Mouse (Mus musculus): Measurements from ENCODE around the gene 2510002D24Rik. TPM values are rescaled to one million over a fixed set of nuclear protein-coding genes. Genes with fewer than 3 reads are reported as not detected.
A peak's percentile ranks its signal among the peaks of the same experiment; 100 is the strongest.
"Not testable (repeated sequence)": the region's sequence is repeated elsewhere in the genome, so short reads cannot be mapped to it uniquely, and the experiment has no call there.

Gene 2510002D24Rik
- total RNA-seq, 2 experiments from 2014 or later: 52.5 to 71.2 TPM

- no peak for ATAC-seq (replicated peaks; ENCODE audit: low FRiP score, low TSS enrichment, poor library complexity, severe bottlenecking)
These were observed 10.0 kb downstream of the 2510002D24Rik start for GRCm38 (mm10) chr16:18846301-18846820.

GRCm38 (mm10) chr16:18849521-18850190 lies 13.3 kb downstream of the 2510002D24Rik start:
- ATAC-seq (replicated peaks; ENCODE audit: low FRiP score, low TSS enrichment, poor library complexity, severe bottlenecking): not testable (repeated sequence)

- peak; percentile 63 for ATAC-seq (replicated peaks; ENCODE audit: low FRiP score, low TSS enrichment, poor library complexity, severe bottlenecking)
These were observed 22.2 kb downstream of the 2510002D24Rik start for GRCm38 (mm10) chr16:18858551-18858950.

DNA sequence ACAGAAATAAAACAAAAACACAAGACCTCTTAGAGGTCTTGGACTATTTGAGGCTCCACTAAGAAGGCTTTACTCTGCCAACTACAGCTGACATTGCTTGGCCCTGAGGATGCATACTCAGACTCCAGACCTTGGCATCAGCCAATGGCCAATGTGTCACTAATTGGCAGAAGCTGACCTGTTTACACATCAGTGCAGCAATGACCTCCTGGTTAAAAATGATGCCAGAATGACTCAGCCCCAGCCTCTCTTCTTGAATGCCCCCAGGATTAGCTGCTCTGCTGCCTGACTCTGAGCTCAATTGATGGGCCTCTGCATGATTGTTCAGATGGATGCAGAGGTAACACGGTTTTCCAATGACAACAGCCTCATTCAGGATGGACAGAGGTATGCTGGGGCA lies 23.8 kb downstream of the 2510002D24Rik start:
- no peak for ATAC-seq (replicated peaks; ENCODE audit: low FRiP score, low TSS enrichment, poor library complexity, severe bottlenecking)

- not testable (repeated sequence) for ATAC-seq (replicated peaks; ENCODE audit: low FRiP score, low TSS enrichment, poor library complexity, severe bottlenecking)
These were observed 34.1 kb downstream of the 2510002D24Rik start for GRCm38 (mm10) chr16:18870495-18870894.

- ATAC-seq (replicated peaks; ENCODE audit: low FRiP score, low TSS enrichment, poor library complexity, severe bottlenecking): no peak
These were observed 39.7 kb downstream of the 2510002D24Rik start for GRCm38 (mm10) chr16:18876091-18876441.

GRCm38 (mm10) chr16:18876442-18877308 lies 40.3 kb downstream of the 2510002D24Rik start, which contains the start of the genes Mrpl40 and Hira:
Gene Mrpl40 (minus strand): TSS chr16:18876862.
Gene Hira (plus strand): TSS chr16:18877037.
- peak; percentile 86 for ATAC-seq (replicated peaks; ENCODE audit: low FRiP score, low TSS enrichment, poor library complexity, severe bottlenecking)

DNA sequence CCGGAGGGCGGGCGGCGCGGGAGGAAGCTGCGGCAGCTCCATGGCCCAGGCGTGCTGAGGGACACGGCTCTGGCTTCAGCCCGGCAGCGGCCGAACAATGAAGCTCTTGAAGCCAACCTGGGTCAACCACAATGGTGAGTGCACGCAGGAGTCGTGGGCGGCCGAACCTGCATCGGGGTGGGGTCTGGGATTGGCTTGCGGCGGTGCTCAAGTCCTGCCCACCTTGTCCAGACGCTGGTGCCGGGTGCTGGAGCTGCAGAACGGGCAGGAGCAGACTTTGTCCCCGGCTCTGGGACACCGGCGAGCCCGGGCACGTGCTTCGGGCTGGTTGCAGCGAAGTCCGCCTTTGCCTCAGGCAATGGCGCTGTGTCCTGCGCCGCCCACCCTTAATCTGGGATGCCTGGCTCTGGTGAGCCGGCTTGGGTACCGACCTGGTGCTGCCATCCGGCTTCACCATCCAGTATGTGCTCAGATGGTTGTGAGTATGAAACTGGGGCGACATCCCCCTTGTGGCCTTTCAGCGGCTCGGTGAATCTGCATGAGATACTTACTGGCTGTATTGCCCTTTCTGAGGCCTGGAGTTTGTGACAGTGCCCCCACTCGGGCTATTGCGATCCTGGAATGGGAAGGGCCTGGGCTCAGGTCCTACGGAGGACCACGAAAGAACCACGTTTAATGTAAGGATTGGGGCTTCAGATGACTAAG lies 41.2 kb downstream of the 2510002D24Rik start:
- ATAC-seq (replicated peaks; ENCODE audit: low FRiP score, low TSS enrichment, poor library complexity, severe bottlenecking): peak; percentile 79

DNA sequence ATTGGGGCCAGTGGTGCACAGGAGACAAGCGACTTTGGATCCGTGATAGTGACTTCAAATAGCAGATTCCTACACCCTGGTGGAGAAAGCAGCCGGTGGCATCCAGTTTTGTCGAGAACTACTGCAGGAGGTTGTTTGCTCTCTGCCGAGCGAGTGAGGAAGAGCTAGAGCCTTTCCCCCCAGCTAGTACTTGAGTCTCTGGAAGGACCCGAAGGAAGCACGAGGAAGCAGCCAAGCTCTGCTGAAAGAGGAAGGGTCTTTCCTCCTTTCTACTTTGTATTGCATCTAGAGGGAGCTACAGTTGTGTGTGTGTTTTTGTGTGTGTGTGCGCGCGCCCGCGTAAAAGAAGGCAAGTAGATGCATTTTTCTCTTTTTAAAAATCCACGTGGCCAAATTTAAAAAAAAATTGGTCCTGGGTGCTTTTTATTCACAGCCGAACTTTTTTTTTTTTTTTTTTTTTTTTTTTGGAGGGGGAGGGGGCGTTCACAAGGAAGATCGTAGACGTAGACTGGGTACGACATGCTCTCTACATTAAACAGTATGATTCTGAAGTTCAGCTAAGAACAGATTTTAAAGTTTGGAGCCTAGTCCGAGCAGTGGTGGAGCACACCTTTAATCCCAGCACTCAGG lies 41.8 kb downstream of the 2510002D24Rik start:
- ATAC-seq (replicated peaks; ENCODE audit: low FRiP score, low TSS enrichment, poor library complexity, severe bottlenecking): peak; percentile 33; the same call in 1 of the 2 replicates

DNA sequence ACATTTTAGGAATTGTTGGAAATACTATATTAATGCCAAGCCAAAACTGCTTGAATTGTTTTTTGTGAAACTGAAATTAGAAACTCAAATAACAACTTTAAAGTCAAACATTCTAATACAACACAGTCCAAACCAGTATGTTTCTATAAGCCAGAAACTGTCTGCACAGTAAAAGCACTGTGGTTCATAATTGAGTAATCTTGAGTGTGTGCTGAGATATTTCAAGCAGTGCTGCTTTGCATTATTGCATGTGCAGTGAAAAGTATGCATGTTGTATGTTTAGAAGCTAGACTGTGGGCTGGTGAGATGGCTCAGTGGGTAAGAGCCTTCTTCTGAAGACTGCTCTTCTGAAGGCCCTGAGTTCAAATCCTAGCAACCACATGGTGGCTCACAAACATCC lies 47.7 kb downstream of the 2510002D24Rik start:
- no peak for ATAC-seq (replicated peaks; ENCODE audit: low FRiP score, low TSS enrichment, poor library complexity, severe bottlenecking)

Other genes starting within 250 kb of the 2510002D24Rik start
- gene Tbx1, start 245.9 kb upstream of the 2510002D24Rik start, total RNA-seq (2014; fragmentation: Nextera tagmentation): not detected in 2 replicates
- not detected in 2 replicates for gene Tbx1, start 245.9 kb upstream of the 2510002D24Rik start, total RNA-seq (2017)
- 0.72 and 0.87 TPM in 2 replicates for gene Gp1bb, start 214.2 kb upstream of the 2510002D24Rik start, total RNA-seq (2014; fragmentation: Nextera tagmentation)
- 1.6 and 3.4 TPM in 2 replicates for gene Gp1bb, start 214.2 kb upstream of the 2510002D24Rik start, total RNA-seq (2017)
- not detected in 2 replicates for gene Gm49601, start 210.2 kb upstream of the 2510002D24Rik start, total RNA-seq (2014; fragmentation: Nextera tagmentation)
- gene Gm49601, start 210.2 kb upstream of the 2510002D24Rik start, total RNA-seq (2017): 0.80 TPM in 1 of 2 replicates, not detected in the other
- gene Sept5, start 206.6 kb upstream of the 2510002D24Rik start, total RNA-seq (2014; fragmentation: Nextera tagmentation): 0.64 TPM in 1 of 2 replicates, not detected in the other
- gene Sept5, start 206.6 kb upstream of the 2510002D24Rik start, total RNA-seq (2017): 0.09 TPM in 1 of 2 replicates, not detected in the other
- gene Cldn5, start 59.7 kb upstream of the 2510002D24Rik start, total RNA-seq (2014; fragmentation: Nextera tagmentation): not detected in 2 replicates
- not detected in 2 replicates for gene Cldn5, start 59.7 kb upstream of the 2510002D24Rik start, total RNA-seq (2017)
- gene Ufd1, start 24.8 kb upstream of the 2510002D24Rik start, total RNA-seq (2014; fragmentation: Nextera tagmentation): 80.2 and 81.2 TPM in 2 replicates
- 73.7 and 112 TPM in 2 replicates for gene Ufd1, start 24.8 kb upstream of the 2510002D24Rik start, total RNA-seq (2017)
- 63.3 and 67.3 TPM in 2 replicates for gene Cdc45, start 24.6 kb upstream of the 2510002D24Rik start, total RNA-seq (2014; fragmentation: Nextera tagmentation)
- 58.1 and 69.0 TPM in 2 replicates for gene Cdc45, start 24.6 kb upstream of the 2510002D24Rik start, total RNA-seq (2017)
- gene Gm28539, start within 50 bp of the 2510002D24Rik start, total RNA-seq (2014; fragmentation: Nextera tagmentation): not detected in 2 replicates
- gene Gm28539, start within 50 bp of the 2510002D24Rik start, total RNA-seq (2017): not detected in 2 replicates
- 86.0 and 101 TPM in 2 replicates for gene Mrpl40, start 40.3 kb downstream of the 2510002D24Rik start, total RNA-seq (2014; fragmentation: Nextera tagmentation)
- gene Mrpl40, start 40.3 kb downstream of the 2510002D24Rik start, total RNA-seq (2017): 110 and 137 TPM in 2 replicates
- gene Hira, start 40.5 kb downstream of the 2510002D24Rik start, total RNA-seq (2014; fragmentation: Nextera tagmentation): 47.6 and 77.4 TPM in 2 replicates
- 47.7 and 71.4 TPM in 2 replicates for gene Hira, start 40.5 kb downstream of the 2510002D24Rik start, total RNA-seq (2017)

Data from megakaryocyte-erythroid progenitor cell, adult 5-6 weeks (primary cell).